Mouse (Mus musculus) left cerebral cortex, postnatal 25 days (tissue): ENCODE results near the gene B4gat1. TPM values are rescaled to one million over a fixed set of nuclear protein-coding genes. Genes with fewer than 3 reads are reported as not detected.

ENCODE experiments used
- DNase-seq, 2 experiments: peaks; one replicate each; pipeline ENCODE4 v3.0.0; 2022; ENCODE audit warnings: low spot score in 2 of 2, mixed read lengths in 1 of 2
- intact Hi-C: fragments of 180-260 bp; cut with DNase I; formaldehyde crosslinking; loops from one replicate; pipeline ENCODE4 v1.15.1; 2025
- total RNA-seq, 2 experiments: library from RNA; stranded (reverse); gene quantifications; 2 replicates each; pipeline ENCODE4 v1.2.3; 2021

The B4gat1 gene
- total RNA-seq, 2 experiments from 2014 or later = 126 to 132 TPM

GRCm38 (mm10) chr19:5021416-5021815, 17.2 kb upstream of the B4gat1 start:
- DNase-seq = no peak
- intact Hi-C loops = no loop called here

GRCm38 (mm10) chr19:5023621-5024479, 14.8 kb upstream of the B4gat1 start, which contains the start of gene Slc29a2:
Gene Slc29a2, plus strand, starts transcription at chr19:5023860.
- intact Hi-C loops = no loop called here
- DNase-seq = peak; percentile 87 to 94

- intact Hi-C loops = no loop called here
- DNase-seq = no peak
Measured at GRCm38 (mm10) chr19:5026111-5026510, 12.5 kb upstream of the B4gat1 start.

GRCm38 (mm10) chr19:5032686-5033085, 5.9 kb upstream of the B4gat1 start:
- intact Hi-C loops = no loop called here
- no peak for DNase-seq

- no peak for DNase-seq
- intact Hi-C loops = no loop called here
Measured at GRCm38 (mm10) chr19:5036577-5036976, 2.0 kb upstream of the B4gat1 start.

- DNase-seq = peak; percentile 84 to 91
- intact Hi-C loops = no loop called here
Measured at GRCm38 (mm10) chr19:5037678-5038571, 701 bp upstream of the B4gat1 start.

GRCm38 (mm10) chr19:5039301-5040114, 882 bp downstream of the B4gat1 start:
- DNase-seq = no peak
- intact Hi-C loops = no loop called here

GRCm38 (mm10) chr19:5040862-5041523, 2.4 kb downstream of the B4gat1 start, which contains the start of gene Brms1:
Gene Brms1, plus strand, starts transcription at chr19:5041354.
- intact Hi-C loops = no loop called here
- peak; percentile 95 for DNase-seq

- DNase-seq = no peak
- intact Hi-C loops = no loop called here
Measured at GRCm38 (mm10) chr19:5041588-5041987, 3.0 kb downstream of the B4gat1 start.

GRCm38 (mm10) chr19:5045531-5045930, 6.9 kb downstream of the B4gat1 start:
- peak in 1 of 2 experiments; percentile 61 for DNase-seq
- intact Hi-C loops = loop anchor here (5.0 kb wide), 1 partner anchor 37 kb away; no protein-coding TSS in a partner anchor

GRCm38 (mm10) chr19:5048138-5049056, 9.8 kb downstream of the B4gat1 start:
- DNase-seq = peak; percentile 67 to 93
- intact Hi-C loops = loop anchor here (5.0 kb wide), 1 partner anchor 34 kb away; no protein-coding TSS in a partner anchor

- intact Hi-C loops = loop anchor here (5.0 kb wide), 1 partner anchor 33 kb away; no protein-coding TSS in a partner anchor
- DNase-seq = no peak
Measured at GRCm38 (mm10) chr19:5049325-5049724, 10.7 kb downstream of the B4gat1 start.

GRCm38 (mm10) chr19:5050047-5050905, 11.7 kb downstream of the B4gat1 start, which contains the start of gene Rin1:
Gene Rin1, plus strand, starts transcription at chr19:5050481.
- intact Hi-C loops = loop anchor here (2.0 kb wide), 1 partner anchor 101 kb away; no protein-coding TSS in a partner anchor
- peak; percentile 79 to 96 for DNase-seq

GRCm38 (mm10) chr19:5051031-5051430, 12.4 kb downstream of the B4gat1 start:
- no peak for DNase-seq

GRCm38 (mm10) chr19:5051515-5051914, 12.9 kb downstream of the B4gat1 start:
- DNase-seq = no peak
- intact Hi-C loops = loop anchor here (2.0 kb wide), 1 partner anchor 99 kb away; no protein-coding TSS in a partner anchor

More at GRCm38 (mm10) chr19:5051031-5051430, 12.4 kb downstream of the B4gat1 start:
- intact Hi-C loops = loop anchor here (2.0 kb wide), 1 partner anchor 100 kb away; no protein-coding TSS in a partner anchor

- intact Hi-C loops = no loop called here
- peak in 1 of 2 experiments; percentile 85 for DNase-seq
Measured at GRCm38 (mm10) chr19:5052166-5052822, 13.7 kb downstream of the B4gat1 start.
